Mouse (Mus musculus): Measurements from ENCODE around the gene Ube2e3. TPM values are rescaled to one million over a fixed set of nuclear protein-coding genes. Genes with fewer than 3 reads are reported as not detected.

Ube2e3 gene
- 12.7 and 23.0 TPM in 2 replicates for polyA plus RNA-seq (2012; rRNA removed)

DNA sequence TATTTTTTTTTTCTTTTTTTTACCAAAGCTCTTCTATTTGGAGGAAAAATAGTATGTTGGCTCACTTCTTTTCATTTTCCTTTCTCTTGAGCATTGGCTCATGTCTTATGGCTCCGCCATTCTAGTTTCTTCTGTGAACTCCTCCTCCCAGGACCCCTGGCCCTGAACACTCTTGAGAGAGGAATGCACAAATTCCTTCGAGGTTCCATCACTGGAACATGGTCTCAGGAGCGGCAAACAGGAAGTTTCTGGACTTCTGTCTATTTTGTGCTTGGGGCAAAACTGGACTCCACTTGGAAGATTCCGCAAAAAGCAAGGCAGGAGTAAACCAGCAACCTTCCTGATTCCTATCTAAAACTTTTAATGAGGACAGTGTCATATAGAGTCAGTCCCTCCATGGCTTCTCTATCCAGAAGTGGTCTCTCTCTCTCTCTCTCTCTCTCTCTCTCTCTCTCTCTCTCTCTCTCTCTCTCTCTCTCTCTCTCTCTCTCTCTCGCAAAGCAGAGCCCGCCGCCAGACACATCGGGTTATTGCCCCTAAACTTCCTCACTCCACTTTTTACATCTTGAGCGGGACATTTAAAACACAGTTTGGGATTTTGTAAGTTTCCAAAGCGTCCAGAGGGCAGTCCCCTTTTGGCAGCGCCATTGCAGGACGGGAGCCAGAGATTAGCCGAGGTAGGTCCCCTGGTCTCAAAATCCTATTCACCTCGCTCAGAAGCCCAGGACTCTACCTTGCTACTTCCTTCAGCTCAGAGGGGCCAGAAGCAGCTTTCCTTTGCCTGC lies at the start of gene Ube2e3:
TSS of gene Ube2e3 (plus strand) at position 399 of the 785 bp plus-strand sequence.
- H3K27ac ChIP-seq (ENCODE audit: insufficient read depth, low read length), result peak within 1 kb of the TSS; percentile 63
- H3K4me3 ChIP-seq (ENCODE audit: extremely low read depth, insufficient read depth, insufficient read length), result peak within 1 kb of the TSS; percentile 91
- no peaks in the 10 kb centered on the region for H3K36me3 ChIP-seq (ENCODE audit: control insufficient read depth, insufficient read depth, low read length)
- peaks cover 6% of the 10 kb centered on the region; the same call in 1 of the 2 replicates for H3K27me3 ChIP-seq (ENCODE audit: control insufficient read depth, insufficient read depth, low read length)
- WGBS, result 21% methylated on average over 14 of the region's 14 CpGs
- TF ChIP-seq CTCF (IDR thresholded peaks at IDR 0.05; ENCODE audit: extremely low read depth, insufficient read depth, insufficient read length, insufficient replicate concordance) (no peak), POLR2A (IDR thresholded peaks at IDR 0.05; ENCODE audit: low read depth, low read length) (no peak)
- DNase-seq (ENCODE audit: low read depth in 1 of 2, low spot score in 2 of 2), result no peak
- no peaks in the 10 kb centered on the region for H3K4me1 ChIP-seq (ENCODE audit: control insufficient read depth, insufficient read depth, insufficient read length)

DNA sequence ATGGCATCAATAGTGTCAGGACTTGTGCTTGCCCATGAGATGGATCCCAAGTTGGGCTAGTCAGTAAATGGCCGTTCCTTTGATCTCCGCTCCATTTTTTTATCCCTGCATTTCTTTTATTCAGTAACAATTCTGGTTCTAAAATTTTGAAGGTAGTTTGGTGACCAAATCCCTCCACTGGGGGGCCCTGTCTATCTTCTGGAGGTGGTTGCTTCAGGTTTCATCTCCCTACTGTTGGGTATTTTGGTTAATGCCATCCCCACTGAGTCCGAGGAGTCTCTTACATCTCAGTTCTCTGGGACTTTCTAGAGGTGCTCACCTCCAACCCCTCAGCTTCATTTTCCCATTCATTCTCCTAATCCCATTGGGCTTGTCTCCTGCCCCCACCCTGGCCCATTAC lies 38.0 kb upstream of the Ube2e3 start:
- WGBS, result 94% methylated on average over 3 of the region's 3 CpGs
- TF ChIP-seq CTCF (IDR thresholded peaks at IDR 0.05; ENCODE audit: extremely low read depth, insufficient read depth, insufficient read length, insufficient replicate concordance), result no peak
- TF ChIP-seq POLR2A (IDR thresholded peaks at IDR 0.05; ENCODE audit: low read depth, low read length), result no peak
- Histone ChIP-seq H3K27ac (ENCODE audit: insufficient read depth, low read length) (no peak overlapping the region), H3K36me3 (ENCODE audit: control insufficient read depth, insufficient read depth, low read length) (no peaks in the 10 kb centered on the region), H3K4me1 (ENCODE audit: control insufficient read depth, insufficient read depth, insufficient read length) (no peaks in the 10 kb centered on the region), H3K27me3 (ENCODE audit: control insufficient read depth, insufficient read depth, low read length) (no peaks in the 10 kb centered on the region), H3K4me3 (ENCODE audit: extremely low read depth, insufficient read depth, insufficient read length) (no peak overlapping the region)
- DNase-seq (ENCODE audit: low read depth in 1 of 2, low spot score in 2 of 2), result no peak

DNA sequence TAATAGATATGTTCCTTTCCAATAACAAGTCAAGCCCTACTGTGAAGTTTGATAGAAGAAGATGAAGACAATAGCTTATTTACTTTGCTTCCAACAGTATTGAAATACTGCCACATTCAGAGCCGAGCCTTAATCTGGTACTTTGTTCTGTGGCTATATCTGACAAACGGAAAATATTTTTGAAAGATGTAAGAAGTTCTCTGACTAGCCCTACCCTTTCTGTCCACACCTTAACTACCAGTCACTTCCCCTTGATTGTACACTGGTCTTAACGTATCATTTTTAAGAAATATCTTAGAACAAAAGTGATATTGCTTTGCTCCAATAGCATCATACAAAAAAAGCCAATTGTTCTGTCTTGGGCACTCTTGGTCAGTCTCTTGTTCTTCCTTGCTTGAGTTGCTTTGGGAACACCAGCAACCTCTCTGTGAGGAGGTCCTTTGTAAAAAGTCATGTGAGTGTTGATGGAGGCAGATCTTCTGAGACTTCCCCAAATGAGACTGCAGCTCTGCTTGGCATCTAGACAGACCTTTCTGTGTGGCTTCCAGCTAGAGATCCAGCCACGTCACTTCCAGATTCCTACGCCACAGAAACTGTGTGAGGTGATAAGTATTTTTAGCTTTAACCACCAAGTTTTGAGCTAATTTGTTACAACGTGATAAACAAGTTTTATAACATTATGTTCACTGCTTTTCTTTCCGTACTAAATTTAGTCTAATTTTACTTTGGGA lies 26.3 kb upstream of the Ube2e3 start:
- no peak overlapping the region for H3K27ac ChIP-seq (ENCODE audit: insufficient read depth, low read length)
- H3K4me1 ChIP-seq (ENCODE audit: control insufficient read depth, insufficient read depth, insufficient read length), result no peaks in the 10 kb centered on the region
- WGBS, result 24% methylated on average over 7 of the region's 7 CpGs
- no peaks in the 10 kb centered on the region for H3K36me3 ChIP-seq (ENCODE audit: control insufficient read depth, insufficient read depth, low read length)
- DNase-seq (ENCODE audit: low read depth in 1 of 2, low spot score in 2 of 2), result no peak
- H3K27me3 ChIP-seq (ENCODE audit: control insufficient read depth, insufficient read depth, low read length), result no peaks in the 10 kb centered on the region
- TF ChIP-seq CTCF (IDR thresholded peaks at IDR 0.05; ENCODE audit: extremely low read depth, insufficient read depth, insufficient read length, insufficient replicate concordance), result no peak
- no peak for TF ChIP-seq POLR2A (IDR thresholded peaks at IDR 0.05; ENCODE audit: low read depth, low read length)
- H3K4me3 ChIP-seq (ENCODE audit: extremely low read depth, insufficient read depth, insufficient read length), result no peak overlapping the region

DNA sequence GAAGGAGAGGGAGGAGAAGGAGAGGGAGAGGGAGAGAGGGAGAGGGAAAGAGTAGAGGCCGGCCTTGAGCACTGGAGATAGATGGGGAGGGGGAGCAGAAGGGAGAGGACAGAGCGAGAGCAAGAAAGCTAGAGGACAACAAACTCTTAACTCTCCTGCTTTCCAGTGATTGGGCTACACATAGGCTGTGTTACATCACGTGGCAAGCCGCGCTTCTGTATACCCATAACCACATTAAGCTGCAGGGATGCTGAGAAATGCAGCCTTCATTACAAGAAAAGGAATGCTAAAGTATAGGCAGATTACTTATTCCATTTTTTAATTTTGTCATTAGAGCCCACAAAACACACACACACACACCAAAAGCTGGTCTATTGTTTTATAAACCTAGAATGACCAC lies 23.6 kb upstream of the Ube2e3 start:
- no peaks in the 10 kb centered on the region for H3K36me3 ChIP-seq (ENCODE audit: control insufficient read depth, insufficient read depth, low read length)
- H3K4me1 ChIP-seq (ENCODE audit: control insufficient read depth, insufficient read depth, insufficient read length), result no peaks in the 10 kb centered on the region
- H3K27me3 ChIP-seq (ENCODE audit: control insufficient read depth, insufficient read depth, low read length), result no peaks in the 10 kb centered on the region
- H3K4me3 ChIP-seq (ENCODE audit: extremely low read depth, insufficient read depth, insufficient read length), result no peak overlapping the region
- DNase-seq (ENCODE audit: low read depth in 1 of 2, low spot score in 2 of 2), result no peak
- WGBS, result 87% methylated on average over 5 of the region's 5 CpGs
- H3K27ac ChIP-seq (ENCODE audit: insufficient read depth, low read length), result no peak overlapping the region
- TF ChIP-seq CTCF (IDR thresholded peaks at IDR 0.05; ENCODE audit: extremely low read depth, insufficient read depth, insufficient read length, insufficient replicate concordance) (no peak), POLR2A (IDR thresholded peaks at IDR 0.05; ENCODE audit: low read depth, low read length) (no peak)

DNA sequence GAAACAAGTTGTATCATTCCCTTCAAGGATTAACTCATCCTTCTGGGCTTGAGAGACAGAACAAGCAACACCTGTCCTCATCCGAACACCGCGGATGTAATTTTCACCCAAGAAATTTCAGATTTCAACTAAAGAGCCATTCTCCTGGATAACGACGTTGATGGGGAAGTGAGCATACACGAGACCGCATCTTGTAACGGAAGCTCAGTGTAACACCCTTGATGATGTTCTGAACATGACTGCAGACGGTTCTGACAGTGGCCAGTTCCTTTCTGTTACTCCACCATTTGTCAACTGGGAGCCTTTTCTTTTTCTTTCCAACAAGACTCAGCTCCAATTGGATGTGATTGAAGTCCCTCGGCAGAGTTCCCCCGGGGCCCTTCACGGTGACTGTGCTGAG lies 22.6 kb upstream of the Ube2e3 start:
- Histone ChIP-seq H3K4me3 (ENCODE audit: extremely low read depth, insufficient read depth, insufficient read length) (no peak overlapping the region), H3K36me3 (ENCODE audit: control insufficient read depth, insufficient read depth, low read length) (no peaks in the 10 kb centered on the region), H3K4me1 (ENCODE audit: control insufficient read depth, insufficient read depth, insufficient read length) (no peaks in the 10 kb centered on the region), H3K27ac (ENCODE audit: insufficient read depth, low read length) (no peak overlapping the region), H3K27me3 (ENCODE audit: control insufficient read depth, insufficient read depth, low read length) (no peaks in the 10 kb centered on the region)
- no peak for DNase-seq (ENCODE audit: low read depth in 1 of 2, low spot score in 2 of 2)
- TF ChIP-seq CTCF (IDR thresholded peaks at IDR 0.05; ENCODE audit: extremely low read depth, insufficient read depth, insufficient read length, insufficient replicate concordance) (no peak), POLR2A (IDR thresholded peaks at IDR 0.05; ENCODE audit: low read depth, low read length) (no peak)
- 89% methylated on average over 12 of the region's 12 CpGs for WGBS

DNA sequence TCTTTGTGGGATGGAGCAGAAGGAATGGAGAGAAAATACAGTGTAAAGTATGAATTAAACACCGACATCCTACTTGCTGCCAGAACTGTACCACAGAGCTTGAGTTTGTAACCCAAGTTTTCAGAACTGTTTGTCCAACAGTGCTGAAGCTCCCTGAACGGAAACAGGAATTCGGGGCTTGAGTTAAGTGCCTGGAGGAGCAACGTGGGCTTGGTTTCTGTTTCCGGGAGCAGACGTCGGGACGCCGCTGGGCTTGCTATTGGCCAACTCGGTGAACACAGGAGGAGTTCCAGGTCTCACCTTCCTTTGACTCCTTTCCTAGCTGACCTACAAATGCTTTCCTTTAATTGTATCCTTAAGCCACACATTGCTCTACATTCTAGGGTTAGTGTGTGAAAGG lies 22.2 kb upstream of the Ube2e3 start:
- H3K4me1 ChIP-seq (ENCODE audit: control insufficient read depth, insufficient read depth, insufficient read length), result no peaks in the 10 kb centered on the region
- H3K27ac ChIP-seq (ENCODE audit: insufficient read depth, low read length), result no peak overlapping the region
- no peak for DNase-seq (ENCODE audit: low read depth in 1 of 2, low spot score in 2 of 2)
- TF ChIP-seq CTCF (IDR thresholded peaks at IDR 0.05; ENCODE audit: extremely low read depth, insufficient read depth, insufficient read length, insufficient replicate concordance) (no peak), POLR2A (IDR thresholded peaks at IDR 0.05; ENCODE audit: low read depth, low read length) (no peak)
- WGBS, result 87% methylated on average over 10 of the region's 10 CpGs
- no peak overlapping the region for H3K4me3 ChIP-seq (ENCODE audit: extremely low read depth, insufficient read depth, insufficient read length)
- H3K36me3 ChIP-seq (ENCODE audit: control insufficient read depth, insufficient read depth, low read length), result no peaks in the 10 kb centered on the region
- no peaks in the 10 kb centered on the region; the same call in 1 of the 2 replicates for H3K27me3 ChIP-seq (ENCODE audit: control insufficient read depth, insufficient read depth, low read length)
